Mouse (Mus musculus) forebrain, embryonic 11.5 days (tissue): ENCODE measurements around the gene Gdf9. TPM values are rescaled to one million over a fixed set of nuclear protein-coding genes. Genes with fewer than 3 reads are reported as not detected.

Experiments used
- ATAC-seq: fragments of 200-750 bp; cut with Nextera tagmentation; replicated peaks from 2 replicates; pipeline ENCODE4 v1.8.0; 2017; ENCODE audit warnings: moderate TSS enrichment; ENCODE audit not compliant: low FRiP score
- DNase-seq: peaks from one replicate; pipeline ENCODE4 v3.0.0-alpha.2; 2017; ENCODE audit warnings: low spot score
- H3K27ac ChIP-seq: fragments of 300-500 bp; sonication (generic); 2 replicates; pipeline ENCODE4 v1.5.1; 2014; ENCODE audit warnings: low read depth, low read length
- H3K27me3 ChIP-seq: fragments of 300-500 bp; sonication (generic); 2 replicates; pipeline ENCODE4 v1.6.1; 2014; ENCODE audit warnings: mild to moderate bottlenecking, low read length, mixed read lengths; ENCODE audit not compliant: control insufficient read depth, insufficient read depth
- H3K36me3 ChIP-seq: fragments of 300-500 bp; sonication (generic); 2 replicates; pipeline ENCODE4 v1.6.1; 2014; ENCODE audit warnings: mild to moderate bottlenecking, low read length, moderate library complexity, mixed read lengths; ENCODE audit not compliant: control insufficient read depth, insufficient read depth
- H3K4me1 ChIP-seq: fragments of 300-500 bp; sonication (generic); replicated peaks from 2 replicates; pipeline ENCODE4 v1.6.1; 2014; ENCODE audit warnings: low read length, mixed read lengths; ENCODE audit not compliant: control insufficient read depth, insufficient read depth
- H3K4me2 ChIP-seq: fragments of 300-500 bp; sonication (generic); 2 replicates; pipeline ENCODE4 v1.6.1; 2014; ENCODE audit warnings: low read depth, mild to moderate bottlenecking, low read length, moderate library complexity, mixed read lengths; ENCODE audit not compliant: severe bottlenecking
- H3K4me3 ChIP-seq: fragments of 300-500 bp; sonication (generic); 2 replicates; pipeline ENCODE4 v1.5.1; 2014; ENCODE audit warnings: low read depth, low read length
- H3K9ac ChIP-seq: fragments of 300-500 bp; sonication (generic); 2 replicates; pipeline ENCODE4 v1.6.1; 2014; ENCODE audit warnings: low read length
- H3K9me3 ChIP-seq: fragments of 300-500 bp; sonication (generic); 2 replicates; pipeline ENCODE4 v1.6.1; 2016; ENCODE audit warnings: low read length, mixed read lengths; ENCODE audit not compliant: control insufficient read depth
- WGBS: fragments of 180-500 bp; shearing (Covaris S2); extraction: QIAGEN DNeasy Blood & Tissue Kit; methylation state at CpG from one replicate; pipeline ENCODE4 v1.1.7; 2014; 5-methylcytosine and 5-hydroxymethylcytosine counted together
- polyA plus RNA-seq: library from polyadenylated mRNA; unstranded; fragments of >200 nt; fragmentation: Nextera tagmentation; extraction: Ambion mirVana; gene quantifications from 2 replicates; pipeline ENCODE4 v1.2.1, GENCODE M21; 2014

Gdf9 gene
- polyA plus RNA-seq, 1 experiment from 2014 or later = 1.2 TPM

- 88% methylated on average over 1 of the region's 1 CpGs for WGBS
These were observed 17.7 kb downstream of the Gdf9 start for GRCm38 (mm10) chr11:53448529-53448928.

GRCm38 (mm10) chr11:53450070-53450705 is 19.4 kb downstream of the Gdf9 start:
- Histone ChIP-seq H3K9me3 (no peaks in the 10 kb centered on the region), H3K27ac (no peak overlapping the region), H3K27me3 (no peaks in the 10 kb centered on the region), H3K9ac (no peak overlapping the region), H3K4me3 (no peak overlapping the region), H3K4me1 (no peaks in the 10 kb centered on the region), H3K4me2 (no peak overlapping the region), H3K36me3 (no peaks in the 10 kb centered on the region)
- no peak for ATAC-seq
- WGBS = 75% methylated on average over 15 of the region's 15 CpGs
- no peak for DNase-seq

More at GRCm38 (mm10) chr11:53448529-53448928, 17.7 kb downstream of the Gdf9 start:
- Histone ChIP-seq H3K4me2 (no peak overlapping the region), H3K9me3 (no peaks in the 10 kb centered on the region), H3K36me3 (no peaks in the 10 kb centered on the region), H3K27me3 (no peaks in the 10 kb centered on the region), H3K4me3 (no peak overlapping the region), H3K4me1 (no peaks in the 10 kb centered on the region), H3K9ac (no peak overlapping the region), H3K27ac (no peak overlapping the region)
- ATAC-seq (no peak), DNase-seq (no peak)

- H3K36me3 ChIP-seq = no peaks in the 10 kb centered on the region
- DNase-seq = no peak
- no peak overlapping the region for H3K4me2 ChIP-seq
- no peak for ATAC-seq
- H3K27ac ChIP-seq = no peak overlapping the region
- no peak overlapping the region for H3K9ac ChIP-seq
- H3K27me3 ChIP-seq = 0 out of 2 replicates have a peak, but pooled peaks cover under 1% of the 10 kb centered on the region
- no peaks in the 10 kb centered on the region for H3K4me1 ChIP-seq
- no peak overlapping the region for H3K4me3 ChIP-seq
- no peaks in the 10 kb centered on the region for H3K9me3 ChIP-seq
- 66% methylated on average over 2 of the region's 2 CpGs for WGBS
These were observed 20.5 kb downstream of the Gdf9 start for GRCm38 (mm10) chr11:53451361-53451760.

GRCm38 (mm10) chr11:53452396-53452795 is 21.6 kb downstream of the Gdf9 start:
- Histone ChIP-seq H3K27me3 (peaks cover 9% of the 10 kb centered on the region; the same call in 1 of the 2 replicates), H3K36me3 (no peaks in the 10 kb centered on the region), H3K9me3 (no peaks in the 10 kb centered on the region), H3K4me2 (no peak overlapping the region), H3K27ac (no peak overlapping the region), H3K9ac (no peak overlapping the region), H3K4me1 (peaks cover 1% of the 10 kb centered on the region; the same call in 1 of the 2 replicates), H3K4me3 (no peak overlapping the region)
- ATAC-seq = no peak
- 92% methylated on average over 9 of the region's 9 CpGs for WGBS
- DNase-seq = no peak

GRCm38 (mm10) chr11:53453031-53453430 is 22.2 kb downstream of the Gdf9 start:
- Histone ChIP-seq H3K9me3 (no peaks in the 10 kb centered on the region), H3K4me3 (no peak overlapping the region), H3K4me1 (peaks cover 3% of the 10 kb centered on the region; the same call in 1 of the 2 replicates), H3K9ac (no peak overlapping the region), H3K36me3 (no peaks in the 10 kb centered on the region), H3K4me2 (no peak overlapping the region), H3K27ac (no peak overlapping the region), H3K27me3 (peaks cover 15% of the 10 kb centered on the region; the same call in 1 of the 2 replicates)
- DNase-seq (no peak), ATAC-seq (no peak)
- 90% methylated on average over 5 of the region's 5 CpGs for WGBS

GRCm38 (mm10) chr11:53456474-53457371 is 25.9 kb downstream of the Gdf9 start, which contains the start of the genes Gm10447 and Shroom1:
Gm10447 (minus strand) TSS chr11:53457110.
Shroom1 (plus strand) TSS chr11:53457205.
- Histone ChIP-seq H3K4me3 (peak within 1 kb of the TSS; percentile 42), H3K9me3 (no peaks in the 10 kb centered on the region), H3K9ac (peak within 1 kb of the TSS; percentile 60), H3K27ac (no peak within 1 kb of the TSS), H3K4me1 (peaks cover 3% of the 10 kb centered on the region; the same call in 1 of the 2 replicates), H3K4me2 (peak within 1 kb of the TSS; percentile 82), H3K27me3 (peaks cover 22% of the 10 kb centered on the region; the same call in 1 of the 2 replicates), H3K36me3 (no peaks in the 10 kb centered on the region)
- ATAC-seq = 0 out of 2 replicates have a peak, but pooled peaks have one; percentile 36
- WGBS = 4% methylated on average over 41 of the region's 42 CpGs
- peak; percentile 71 for DNase-seq

GRCm38 (mm10) chr11:53457372-53457954 is 26.6 kb downstream of the Gdf9 start:
- peak overlapping the region; percentile 42 for H3K4me3 ChIP-seq
- no peak overlapping the region for H3K27ac ChIP-seq
- 0 out of 2 replicates have a peak, but pooled peaks have one; percentile 49 for ATAC-seq
- WGBS = 3% methylated on average over 29 of the region's 29 CpGs
- peak; percentile 58 for DNase-seq
- no peaks in the 10 kb centered on the region for H3K36me3 ChIP-seq
- H3K4me2 ChIP-seq = peak overlapping the region; percentile 82
- no peaks in the 10 kb centered on the region for H3K9me3 ChIP-seq
- H3K9ac ChIP-seq = peak overlapping the region; percentile 60
- H3K27me3 ChIP-seq = peaks cover 29% of the 10 kb centered on the region
- H3K4me1 ChIP-seq = peaks cover 3% of the 10 kb centered on the region; the same call in 1 of the 2 replicates

- H3K27me3 ChIP-seq = peaks cover 45% of the 10 kb centered on the region
- no peak overlapping the region for H3K27ac ChIP-seq
- H3K36me3 ChIP-seq = no peaks in the 10 kb centered on the region
- H3K4me1 ChIP-seq = peaks cover 12% of the 10 kb centered on the region; the same call in 1 of the 2 replicates
- no peak overlapping the region for H3K4me2 ChIP-seq
- no peak overlapping the region for H3K9ac ChIP-seq
- ATAC-seq = no peak
- no peak for DNase-seq
- WGBS = 56% methylated on average over 3 of the region's 3 CpGs
- no peaks in the 10 kb centered on the region for H3K9me3 ChIP-seq
- H3K4me3 ChIP-seq = no peak overlapping the region
These were observed 28.2 kb downstream of the Gdf9 start for GRCm38 (mm10) chr11:53458996-53459395.
